Mouse (Mus musculus) testis, adult 2 months (tissue): Measurements from ENCODE around the gene Pde6b.

Source experiments
- CTCF ChIP-seq: fragments of 200-500 bp; IDR thresholded peaks from 2 replicates; pipeline ENCODE4 v1.5.1; 2012; ENCODE audit warnings: low read depth, mild to moderate bottlenecking, inconsistent platforms, low read length, moderate library complexity; ENCODE audit not compliant: control insufficient read depth, insufficient read depth, insufficient replicate concordance
- POLR2A ChIP-seq: fragments of 200-500 bp; IDR thresholded peaks from 2 replicates; pipeline ENCODE4 v1.6.1; 2012; ENCODE audit warnings: low read depth, mild to moderate bottlenecking, inconsistent platforms, low read length, moderate library complexity; ENCODE audit not compliant: control insufficient read depth

DNA sequence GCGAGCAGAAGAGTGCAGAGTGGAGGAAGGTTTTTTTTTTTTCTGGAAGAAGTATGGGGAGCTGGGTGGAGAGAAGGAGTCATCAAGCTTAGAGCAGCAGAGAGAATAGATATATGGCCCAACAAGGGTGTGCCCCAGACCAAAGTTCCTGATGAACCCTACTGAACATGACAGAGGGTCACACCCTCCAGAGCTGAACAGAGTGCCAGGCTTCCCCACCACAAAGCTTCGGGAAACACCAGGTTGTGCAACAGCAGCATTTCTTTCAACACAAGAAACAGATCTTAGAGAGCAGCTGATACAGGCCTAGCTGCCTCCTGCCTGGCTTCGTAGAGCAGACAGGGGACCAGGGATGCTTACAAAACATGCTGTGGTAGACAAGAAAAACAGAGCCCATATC is 58.8 kb downstream of the Pde6b start:
- TF ChIP-seq POLR2A (no peak), CTCF (no peak)
